Mouse (Mus musculus) v-Abl transformed pro-B cells (cell line): ENCODE measurements at regions not wholly inside any gene's neighbourhood (a gene's known extent, or its start where the extent isn't known, plus 50 kb on each side); places are given as distances from the start of the nearest gene placed in this dataset.
"Not testable (repeated sequence)": the region's sequence is repeated elsewhere in the genome, so short reads cannot be mapped to it uniquely, and the experiment has no call there.

ENCODE experiments used
- in situ Hi-C, 2 experiments: fragments of 400-800 bp; cut with MboI; formaldehyde crosslinking; loops; one replicate each; pipeline ENCODE4 v1.15.1; 2025; ENCODE audit not compliant: unreplicated experiment in 2 of 2

GRCm38 (mm10) chr16:93359772-93360171 is 244.1 kb downstream of the Setd4 start:
- in situ Hi-C loops = no loop called here

GRCm38 (mm10) chr16:93358613-93359012 is 245.2 kb downstream of the Setd4 start:
- in situ Hi-C loops = no loop called here

GRCm38 (mm10) chr16:93358166-93358565 is 245.7 kb downstream of the Setd4 start:
- in situ Hi-C loops = no loop called here

- in situ Hi-C loops = no loop called here
These were observed 248.5 kb downstream of the Setd4 start for GRCm38 (mm10) chr16:93355204-93355899.

- in situ Hi-C loops = no loop called here
These were observed 249.9 kb downstream of the Setd4 start for GRCm38 (mm10) chr16:93353971-93354370.

- in situ Hi-C loops = no loop called here
These were observed 259.3 kb downstream of the Setd4 start for GRCm38 (mm10) chr16:93344555-93344954.

GRCm38 (mm10) chr16:93342701-93343100 is 261.2 kb downstream of the Setd4 start:
- in situ Hi-C loops = no loop called here

GRCm38 (mm10) chr16:93341791-93342190 is 262.1 kb downstream of the Setd4 start:
- in situ Hi-C loops = no loop called here

- in situ Hi-C loops = no loop called here
These were observed 265.1 kb downstream of the Setd4 start for GRCm38 (mm10) chr16:93338806-93339205.

- in situ Hi-C loops = no loop called here
These were observed 268.3 kb downstream of the Setd4 start for GRCm38 (mm10) chr16:93335322-93336111.

GRCm38 (mm10) chr16:93333654-93334053 is 270.2 kb downstream of the Setd4 start:
- in situ Hi-C loops = no loop called here

GRCm38 (mm10) chr16:93328680-93329395 is 275.0 kb downstream of the Setd4 start:
- in situ Hi-C loops = no loop called here

GRCm38 (mm10) chr16:93324911-93325310 is 279.0 kb downstream of the Setd4 start:
- in situ Hi-C loops = no loop called here

- in situ Hi-C loops = no loop called here
These were observed 280.7 kb downstream of the Setd4 start for GRCm38 (mm10) chr16:93323172-93323571.

GRCm38 (mm10) chr16:93319581-93319980 is 284.3 kb downstream of the Setd4 start:
- in situ Hi-C loops = loop anchor here in 1 of 2 experiments (10.0 kb wide), 1 partner anchor 125 kb away; no protein-coding TSS in a partner anchor

GRCm38 (mm10) chr16:93311644-93312043 is 292.2 kb downstream of the Setd4 start:
- in situ Hi-C loops = loop anchor here (5.0 to 10.0 kb wide), 3 partner anchors 133 to 759 kb away; no protein-coding TSS in a partner anchor

- in situ Hi-C loops = no loop called here
These were observed 295.1 kb downstream of the Setd4 start for GRCm38 (mm10) chr16:93308666-93309360.

- in situ Hi-C loops = no loop called here
These were observed 296.9 kb downstream of the Setd4 start for GRCm38 (mm10) chr16:93306951-93307350.

GRCm38 (mm10) chr16:93306140-93306539 is 297.7 kb downstream of the Setd4 start:
- in situ Hi-C loops = not testable (repeated sequence)

- in situ Hi-C loops = loop anchor here (5.0 kb wide), 8 partner anchors 102 to 727 kb away; partner anchors contain the start of gene Runx1 (in 2 of the 2)
These were observed 309.4 kb downstream of the Setd4 start for GRCm38 (mm10) chr16:93294430-93294829.
